Mouse (Mus musculus) heart, embryonic 14.5 days (tissue): Measurements from ENCODE around the gene Ylpm1. TPM values are rescaled to one million over a fixed set of nuclear protein-coding genes. Genes with fewer than 3 reads are reported as not detected.

ENCODE experiments used
- ATAC-seq: fragments of 200-750 bp; cut with Nextera tagmentation; 2 replicates; pipeline ENCODE4 v1.8.0; 2017; ENCODE audit warnings: low read depth, moderate TSS enrichment; ENCODE audit not compliant: insufficient number of reproducible peaks, insufficient read depth, low FRiP score
- H3K27ac ChIP-seq, 2 experiments: fragments of 200-500 bp in 1 of 2; fragments of 300-500 bp in 1 of 2; sonication (generic) in 1 of 2; replicated peaks in 1 of 2; 2 replicates each; pipeline ENCODE4 v1.5.1; 2012 to 2014; ENCODE audit warnings: low read depth in 2 of 2, low read length in 2 of 2, control low read depth in 1 of 2, mild to moderate bottlenecking in 1 of 2, mixed read lengths in 1 of 2; ENCODE audit not compliant: control insufficient read depth in 1 of 2, insufficient read depth in 1 of 2
- H3K27me3 ChIP-seq: fragments of 300-500 bp; sonication (generic); 2 replicates; pipeline ENCODE4 v1.6.1; 2014; ENCODE audit warnings: mild to moderate bottlenecking, low read length, control low read depth; ENCODE audit not compliant: control insufficient read depth, insufficient read depth
- H3K36me3 ChIP-seq: fragments of 300-500 bp; sonication (generic); 2 replicates; pipeline ENCODE4 v1.6.1; 2014; ENCODE audit warnings: mild to moderate bottlenecking, control low read depth, low read length, mixed read lengths; ENCODE audit not compliant: control insufficient read depth, insufficient read depth
- H3K4me1 ChIP-seq, 2 experiments: fragments of 200-500 bp in 1 of 2; fragments of 300-500 bp in 1 of 2; sonication (generic) in 1 of 2; 2 replicates each; pipeline ENCODE4 v1.6.1; 2012 to 2014; ENCODE audit warnings: low read length in 2 of 2, control low read depth in 1 of 2, mixed read lengths in 1 of 2; ENCODE audit not compliant: control insufficient read depth in 2 of 2, insufficient read depth in 2 of 2
- H3K4me2 ChIP-seq: fragments of 300-500 bp; sonication (generic); 2 replicates; pipeline ENCODE4 v1.6.1; 2014; ENCODE audit warnings: mild to moderate bottlenecking, low read length
- H3K4me3 ChIP-seq, 2 experiments: fragments of 200-500 bp in 1 of 2; fragments of 300-500 bp in 1 of 2; sonication (generic) in 1 of 2; 2 replicates each; pipeline ENCODE4 v1.5.1; 2012 to 2014; ENCODE audit warnings: low read length in 2 of 2, mild to moderate bottlenecking in 2 of 2, control low read depth in 1 of 2, low read depth in 1 of 2, moderate library complexity in 1 of 2; ENCODE audit not compliant: control insufficient read depth in 1 of 2, insufficient read depth in 1 of 2
- H3K9ac ChIP-seq: fragments of 300-500 bp; sonication (generic); 2 replicates; pipeline ENCODE4 v1.6.1; 2014; ENCODE audit warnings: mild to moderate bottlenecking, low read length
- H3K9me3 ChIP-seq: fragments of 300-500 bp; sonication (generic); 2 replicates; pipeline ENCODE4 v1.6.1; 2016; ENCODE audit warnings: low read length, control low read depth; ENCODE audit not compliant: control insufficient read depth
- WGBS: fragments of 180-500 bp; shearing (Covaris S2); extraction: QIAGEN DNeasy Blood & Tissue Kit; methylation state at CpG from one replicate; pipeline ENCODE4 v1.1.7; 2014; 5-methylcytosine and 5-hydroxymethylcytosine counted together
- polyA plus RNA-seq: library from polyadenylated mRNA; unstranded; fragments of >200 nt; fragmentation: Nextera tagmentation; extraction: Ambion mirVana; gene quantifications from 2 replicates; pipeline ENCODE4 v1.2.1, GENCODE M21; 2014

The Ylpm1 gene
- polyA plus RNA-seq, 1 experiment from 2014 or later, result 27.1 TPM

GRCm38 (mm10) chr12:85084941-85085340 is 88.8 kb downstream of the Ylpm1 start:
- Histone ChIP-seq H3K27ac (no peak overlapping the region), H3K9me3 (0 out of 2 replicates have a peak, but pooled peaks cover 2% of the 10 kb centered on the region), H3K36me3 (peaks cover 35% of the 10 kb centered on the region), H3K9ac (no peak overlapping the region), H3K4me2 (no peak overlapping the region), H3K27me3 (no peaks in the 10 kb centered on the region), H3K4me3 (no peak overlapping the region), H3K4me1 (0 out of 4 replicates have a peak, but pooled peaks cover 0 to 3% of the 10 kb centered on the region in 2 experiments)
- no peak for ATAC-seq
- WGBS, result 77% methylated on average over 4 of the region's 4 CpGs

GRCm38 (mm10) chr12:85087845-85088244 is 91.7 kb downstream of the Ylpm1 start:
- Histone ChIP-seq H3K4me1 (0 out of 4 replicates have a peak, but pooled peaks cover 0 to 3% of the 10 kb centered on the region in 2 experiments), H3K27me3 (no peaks in the 10 kb centered on the region), H3K36me3 (peaks cover 40% of the 10 kb centered on the region), H3K4me3 (no peak overlapping the region), H3K9ac (no peak overlapping the region), H3K27ac (no peak overlapping the region), H3K9me3 (0 out of 2 replicates have a peak, but pooled peaks cover 2% of the 10 kb centered on the region), H3K4me2 (no peak overlapping the region)
- WGBS, result 94% methylated on average over 12 of the region's 12 CpGs
- no peak for ATAC-seq

GRCm38 (mm10) chr12:85091190-85091589 is 95.1 kb downstream of the Ylpm1 start:
- 64% methylated on average over 3 of the region's 3 CpGs for WGBS
- peaks cover 37% of the 10 kb centered on the region for H3K36me3 ChIP-seq
- H3K9me3 ChIP-seq, result 0 out of 2 replicates have a peak, but pooled peaks cover 2% of the 10 kb centered on the region
- no peak overlapping the region for H3K4me3 ChIP-seq
- ATAC-seq, result no peak
- H3K9ac ChIP-seq, result no peak overlapping the region
- no peaks in the 10 kb centered on the region for H3K27me3 ChIP-seq
- no peaks in the 10 kb centered on the region for H3K4me1 ChIP-seq
- H3K27ac ChIP-seq, result no peak overlapping the region
- no peak overlapping the region for H3K4me2 ChIP-seq

GRCm38 (mm10) chr12:85092214-85092613 is 96.1 kb downstream of the Ylpm1 start:
- H3K36me3 ChIP-seq, result peaks cover 29% of the 10 kb centered on the region
- 12% methylated on average over 3 of the region's 3 CpGs for WGBS
- H3K9ac ChIP-seq, result no peak overlapping the region
- no peaks in the 10 kb centered on the region for H3K4me1 ChIP-seq
- no peak overlapping the region for H3K4me3 ChIP-seq
- no peaks in the 10 kb centered on the region for H3K27me3 ChIP-seq
- H3K27ac ChIP-seq, result no peak overlapping the region
- ATAC-seq, result no peak
- H3K9me3 ChIP-seq, result 0 out of 2 replicates have a peak, but pooled peaks cover 2% of the 10 kb centered on the region
- no peak overlapping the region for H3K4me2 ChIP-seq

- peaks cover 14% of the 10 kb centered on the region; the same call in 1 of the 2 replicates for H3K36me3 ChIP-seq
- H3K4me2 ChIP-seq, result no peak overlapping the region
- ATAC-seq, result no peak; the same call in 1 of the 2 replicates
- 22% methylated on average over 14 of the region's 14 CpGs for WGBS
- H3K9ac ChIP-seq, result no peak overlapping the region
- H3K27ac ChIP-seq, result no peak overlapping the region
- H3K4me3 ChIP-seq, result no peak overlapping the region
- no peaks in the 10 kb centered on the region for H3K27me3 ChIP-seq
- H3K4me1 ChIP-seq, result no peaks in the 10 kb centered on the region
- H3K9me3 ChIP-seq, result 0 out of 2 replicates have a peak, but pooled peaks cover 1% of the 10 kb centered on the region
Measured at GRCm38 (mm10) chr12:85094010-85094409, 97.9 kb downstream of the Ylpm1 start.

- 87% methylated on average over 10 of the region's 10 CpGs for WGBS
- ATAC-seq, result no peak
- no peak overlapping the region for H3K4me2 ChIP-seq
- H3K9ac ChIP-seq, result no peak overlapping the region
- no peaks in the 10 kb centered on the region for H3K9me3 ChIP-seq
- no peak overlapping the region for H3K4me3 ChIP-seq
- no peaks in the 10 kb centered on the region for H3K4me1 ChIP-seq
- H3K36me3 ChIP-seq, result 0 out of 2 replicates have a peak, but pooled peaks cover 7% of the 10 kb centered on the region
- H3K27me3 ChIP-seq, result no peaks in the 10 kb centered on the region
- no peak overlapping the region for H3K27ac ChIP-seq
Measured at GRCm38 (mm10) chr12:85094706-85095105, 98.6 kb downstream of the Ylpm1 start.

- WGBS, result 84% methylated on average over 11 of the region's 11 CpGs
- Histone ChIP-seq H3K36me3 (0 out of 2 replicates have a peak, but pooled peaks cover 5% of the 10 kb centered on the region), H3K4me1 (no peaks in the 10 kb centered on the region), H3K9ac (no peak overlapping the region), H3K27me3 (no peaks in the 10 kb centered on the region), H3K4me3 (no peak overlapping the region), H3K27ac (no peak overlapping the region), H3K4me2 (no peak overlapping the region), H3K9me3 (no peaks in the 10 kb centered on the region)
- ATAC-seq, result no peak
Measured at GRCm38 (mm10) chr12:85095146-85095545, 99.0 kb downstream of the Ylpm1 start.

GRCm38 (mm10) chr12:85095859-85096258 is 99.7 kb downstream of the Ylpm1 start:
- H3K9me3 ChIP-seq, result no peaks in the 10 kb centered on the region
- H3K4me3 ChIP-seq, result no peak overlapping the region
- H3K4me2 ChIP-seq, result no peak overlapping the region
- no peak for ATAC-seq
- H3K36me3 ChIP-seq, result no peaks in the 10 kb centered on the region
- H3K27me3 ChIP-seq, result no peaks in the 10 kb centered on the region
- H3K9ac ChIP-seq, result no peak overlapping the region
- no peak overlapping the region for H3K27ac ChIP-seq
- no peaks in the 10 kb centered on the region for H3K4me1 ChIP-seq
- WGBS, result 82% methylated on average over 7 of the region's 7 CpGs
